Mouse (Mus musculus) lung, adult 18-20 months (tissue): ENCODE results near the gene Tmod4.
A peak's percentile ranks its signal among the peaks of the same experiment; 100 is the strongest.

Source experiments
- DNase-seq, 2 experiments: peaks; one replicate each; pipeline ENCODE4 v3.0.0; 2022; ENCODE audit warnings: mixed read lengths in 2 of 2

Gene Tmod4

DNA sequence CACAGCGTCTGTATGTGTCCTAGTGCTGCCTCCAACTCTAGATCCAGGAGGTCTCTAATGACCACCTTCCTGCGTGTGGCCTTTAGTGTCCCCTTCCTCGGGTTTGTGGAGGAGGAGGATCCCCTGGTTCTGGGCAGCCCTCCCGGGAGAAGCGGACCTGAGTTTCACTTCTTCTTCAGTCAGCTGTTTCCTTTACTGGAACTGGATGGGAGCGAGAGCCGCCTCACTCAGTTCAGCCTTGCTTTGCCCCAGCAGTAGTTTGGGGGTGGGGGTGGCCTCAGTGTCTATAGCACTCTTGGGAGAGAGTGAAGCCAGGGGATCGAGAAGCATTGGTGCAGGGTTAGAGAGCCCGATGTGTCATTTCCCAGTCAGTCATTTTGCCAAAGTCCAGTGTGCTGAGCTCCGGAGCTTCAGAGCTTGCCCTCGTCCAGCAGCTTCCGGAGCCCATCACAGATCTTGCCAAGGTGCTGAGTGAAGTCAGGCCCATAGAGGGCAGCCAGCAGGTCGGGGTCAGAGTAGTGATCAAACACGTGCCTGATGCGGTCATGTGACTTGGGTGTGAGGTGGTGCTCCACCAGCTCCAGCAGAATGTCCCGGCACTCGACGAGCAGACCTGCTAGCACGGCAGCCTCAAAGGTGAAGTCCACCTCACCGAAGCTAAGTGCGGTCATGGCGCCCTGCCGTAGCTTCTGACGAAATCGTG lies 15.5 kb downstream of the Tmod4 start:
- DNase-seq: no peak

DNA sequence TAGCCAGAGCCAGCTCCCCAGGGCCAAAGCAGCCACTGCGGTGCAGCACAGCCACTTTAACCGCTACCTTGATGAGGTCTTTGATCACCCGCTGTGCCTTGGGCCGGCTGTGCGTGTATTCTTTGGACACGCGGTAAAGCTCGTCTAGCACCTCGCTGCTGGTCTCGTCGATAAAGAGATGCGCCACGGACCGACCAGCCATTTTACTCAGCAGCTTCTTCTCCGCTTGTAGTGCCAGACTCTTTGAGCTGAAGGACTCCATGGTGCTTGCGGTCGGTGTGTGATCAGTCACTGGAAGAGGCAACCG lies 16.0 kb downstream of the Tmod4 start:
- DNase-seq: no peak

DNA sequence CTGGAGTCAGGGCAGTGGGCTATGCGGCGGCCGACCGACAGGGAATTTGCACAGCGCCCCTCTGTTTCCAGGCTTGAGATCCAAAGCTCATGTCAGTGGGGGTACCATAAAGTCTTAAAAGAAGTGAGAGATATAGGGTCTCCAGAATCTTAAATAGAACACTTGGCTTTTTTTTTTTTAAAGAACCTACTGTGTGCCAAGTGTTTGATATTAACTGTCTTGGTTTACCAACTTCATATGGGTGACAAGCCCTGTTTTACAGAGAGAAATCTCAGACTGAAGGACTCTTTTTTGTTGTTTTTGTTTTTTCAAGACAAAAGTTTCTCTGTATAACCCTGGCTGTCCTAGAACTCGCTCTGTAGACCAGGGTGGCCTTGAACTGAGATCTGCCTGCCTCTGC lies 16.5 kb downstream of the Tmod4 start:
- no peak for DNase-seq

DNA sequence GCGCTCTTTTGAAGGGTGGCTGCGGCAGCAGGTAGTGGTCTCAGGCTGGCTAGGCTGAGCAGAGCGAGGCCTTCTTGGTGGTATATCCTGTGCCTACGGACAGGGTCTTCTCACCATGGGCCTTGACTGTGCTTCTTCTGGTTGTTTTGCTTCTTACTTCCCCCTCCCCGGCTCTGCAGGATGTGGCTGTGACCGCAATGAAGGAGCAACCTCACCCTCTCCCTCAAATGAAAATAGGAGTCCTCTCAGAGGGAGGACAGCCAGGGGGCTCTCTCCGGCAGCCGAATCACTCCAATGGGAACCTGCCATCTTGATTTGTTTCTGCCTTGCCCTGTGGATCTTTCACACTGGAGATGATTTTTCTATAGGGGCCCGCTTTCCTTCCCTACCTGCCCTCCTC lies 17.2 kb downstream of the Tmod4 start:
- DNase-seq: no peak

DNA sequence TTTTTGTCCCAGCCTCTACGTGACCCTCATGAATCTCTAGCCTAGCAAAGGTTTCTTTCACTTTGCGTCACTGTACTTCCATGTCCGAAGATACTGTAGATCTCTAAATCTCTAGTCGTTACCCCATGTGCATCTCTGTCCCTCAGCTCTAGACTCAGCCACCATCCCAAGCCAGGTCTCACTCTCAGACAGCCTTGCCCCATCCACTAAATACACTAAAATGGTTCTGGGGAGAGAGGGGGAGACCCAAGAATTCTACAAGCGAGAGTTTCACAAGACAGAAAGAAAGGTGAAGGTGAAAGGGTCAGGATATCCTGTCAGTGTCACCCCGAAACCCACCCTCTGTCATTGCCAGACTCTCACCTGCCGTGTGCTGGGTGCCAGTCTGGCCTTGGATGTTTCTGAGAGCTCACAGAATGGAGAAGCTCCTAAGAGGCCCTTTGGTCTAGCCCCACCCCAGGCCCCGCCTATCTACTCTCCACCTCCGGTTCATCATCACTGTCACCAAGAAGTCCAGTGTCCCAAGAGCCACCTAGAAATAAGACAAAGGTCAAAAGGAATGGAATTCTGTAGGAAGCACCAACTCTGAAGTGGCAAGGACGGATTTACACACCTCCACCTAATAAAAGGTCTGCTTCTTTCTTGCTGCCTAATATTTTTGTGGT lies 17.8 kb downstream of the Tmod4 start, which contains the start of gene Tnfaip8l2:
Gene Tnfaip8l2, minus strand, starts transcription at position 409 of the 665 bp plus-strand sequence.
- peak; percentile 54 to 69 for DNase-seq

DNA sequence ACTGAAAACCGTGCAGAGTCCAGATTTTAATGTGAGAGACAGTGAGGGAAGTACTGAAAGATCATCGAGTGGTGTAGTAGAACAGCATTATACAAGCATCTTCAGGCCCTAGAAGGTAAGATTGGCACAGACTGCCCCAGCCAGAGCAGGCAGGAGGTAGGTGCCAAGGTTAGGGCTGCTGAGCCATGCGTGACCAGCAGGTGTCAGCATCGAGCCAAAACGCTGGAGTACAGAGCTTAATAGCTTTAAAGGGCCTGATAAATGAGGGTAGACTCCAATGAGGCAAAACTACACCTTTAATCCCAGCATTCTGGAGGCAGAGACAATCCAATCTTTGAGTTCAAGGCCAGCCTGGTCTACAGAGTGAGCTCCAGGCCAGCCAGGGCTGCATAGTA lies 18.3 kb downstream of the Tmod4 start:
- peak; percentile 87 for DNase-seq

DNA sequence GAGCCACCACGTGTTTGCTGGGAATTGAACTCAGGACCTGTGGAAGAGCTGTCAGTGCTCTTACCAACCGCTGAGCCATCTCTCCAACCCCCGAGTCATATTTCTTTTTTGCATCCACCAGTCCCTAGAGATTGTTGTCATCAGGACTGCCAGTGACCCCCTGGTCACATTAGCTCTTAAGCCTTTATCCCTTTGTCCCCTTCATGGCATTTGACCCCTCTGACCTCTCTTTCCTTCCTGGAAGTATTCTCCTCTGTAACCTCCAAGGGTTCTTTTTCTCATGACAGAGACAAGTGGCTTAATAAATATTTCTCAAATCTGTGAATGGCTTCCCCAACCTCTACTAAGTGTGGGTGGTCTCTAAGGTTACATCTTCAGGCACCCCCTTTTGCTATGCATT lies 23.6 kb downstream of the Tmod4 start:
- DNase-seq: no peak

DNA sequence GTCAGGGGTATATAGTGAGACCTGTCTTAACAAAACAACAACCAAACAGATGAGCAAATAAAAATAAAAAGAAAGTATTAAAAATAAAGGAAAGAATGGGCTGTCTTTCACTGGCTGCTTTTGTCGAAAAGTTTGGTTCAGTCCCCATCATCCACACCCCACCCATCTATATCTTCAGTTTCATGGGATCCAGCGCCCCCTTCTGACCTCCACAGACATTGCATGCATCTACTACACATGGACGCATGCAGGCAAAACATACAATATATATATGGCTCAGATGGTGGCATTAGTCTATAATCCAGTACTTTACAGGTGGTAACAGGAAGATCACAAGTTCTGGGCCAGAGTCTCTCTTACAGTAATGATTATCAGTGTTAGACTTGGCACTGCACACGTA lies 29.6 kb downstream of the Tmod4 start:
- DNase-seq: peak; percentile 36 to 45

DNA sequence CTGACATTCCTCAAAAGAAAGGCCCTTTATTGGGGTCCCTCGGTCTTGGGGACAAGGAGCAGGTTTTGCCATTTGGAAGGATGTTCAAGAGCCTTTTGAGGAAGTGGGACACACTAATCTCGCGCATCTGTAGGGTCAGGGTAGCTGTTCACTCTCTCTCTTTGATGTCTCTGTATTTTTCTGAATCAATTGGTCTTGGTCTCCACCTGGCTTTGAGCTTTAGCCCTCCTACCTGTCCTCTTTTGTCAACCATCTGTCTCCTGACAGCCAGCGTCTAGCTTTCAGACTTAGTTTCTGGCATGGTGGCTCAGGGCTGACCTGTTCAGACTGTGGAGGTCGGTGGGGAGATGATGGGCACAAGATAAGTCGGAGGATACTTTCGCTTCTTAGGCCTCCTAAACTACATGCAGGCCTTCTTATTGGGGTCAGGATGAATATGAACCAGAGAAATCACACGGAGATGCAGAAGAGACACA lies 35.3 kb downstream of the Tmod4 start:
- no peak for DNase-seq

DNA sequence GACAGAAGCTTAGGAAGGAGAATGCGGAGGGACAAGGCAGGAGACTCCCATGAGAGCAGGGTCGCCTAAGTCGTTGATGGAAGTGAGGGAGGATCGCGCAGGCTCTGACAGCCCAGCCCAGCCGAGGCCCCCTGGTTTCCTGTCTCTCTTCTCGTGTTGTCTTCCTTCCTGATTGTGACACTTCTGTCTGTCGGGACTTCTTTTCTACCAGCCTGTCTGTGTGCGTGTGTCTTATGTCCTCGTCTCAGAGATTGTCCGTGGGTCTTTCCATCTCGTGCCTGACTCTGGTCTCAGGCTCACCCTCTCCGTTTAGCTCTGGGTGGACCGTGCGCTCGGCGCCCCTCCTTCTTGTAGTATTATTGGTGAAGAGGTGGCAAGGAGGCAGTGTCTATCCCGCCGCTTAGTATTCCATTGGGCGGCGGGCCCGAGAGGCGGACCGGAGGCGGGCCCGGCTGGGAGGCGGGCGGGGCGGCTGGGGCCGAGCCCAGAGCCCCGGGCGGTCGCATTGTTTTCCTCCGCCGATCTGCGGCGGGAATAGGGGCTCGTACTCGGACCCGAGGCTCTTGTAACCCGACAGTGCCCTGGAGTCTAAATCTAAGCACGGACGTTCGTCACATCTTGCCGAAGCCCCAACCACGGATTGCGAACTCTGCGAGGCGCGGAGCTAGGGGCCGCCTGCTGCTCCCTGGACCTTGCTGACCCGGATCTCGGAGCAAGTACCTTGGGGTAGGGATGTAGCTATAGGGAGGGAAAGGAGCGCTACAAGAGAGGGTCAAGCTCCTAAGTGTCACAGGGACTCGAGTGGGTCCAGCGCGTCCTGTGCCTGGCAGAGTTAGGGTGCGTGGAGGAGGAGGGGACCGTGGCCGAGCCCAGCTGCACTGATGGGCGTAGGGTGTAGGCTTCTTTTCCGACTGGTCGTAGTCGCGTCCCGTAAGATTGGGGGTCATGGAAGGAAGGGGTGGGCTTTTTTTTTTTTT lies 36.0 kb downstream of the Tmod4 start, which contains the start of gene Sema6c:
Gene Sema6c, plus strand, starts transcription at position 471 of the 977 bp plus-strand sequence.
- peak; percentile 89 to 91 for DNase-seq

DNA sequence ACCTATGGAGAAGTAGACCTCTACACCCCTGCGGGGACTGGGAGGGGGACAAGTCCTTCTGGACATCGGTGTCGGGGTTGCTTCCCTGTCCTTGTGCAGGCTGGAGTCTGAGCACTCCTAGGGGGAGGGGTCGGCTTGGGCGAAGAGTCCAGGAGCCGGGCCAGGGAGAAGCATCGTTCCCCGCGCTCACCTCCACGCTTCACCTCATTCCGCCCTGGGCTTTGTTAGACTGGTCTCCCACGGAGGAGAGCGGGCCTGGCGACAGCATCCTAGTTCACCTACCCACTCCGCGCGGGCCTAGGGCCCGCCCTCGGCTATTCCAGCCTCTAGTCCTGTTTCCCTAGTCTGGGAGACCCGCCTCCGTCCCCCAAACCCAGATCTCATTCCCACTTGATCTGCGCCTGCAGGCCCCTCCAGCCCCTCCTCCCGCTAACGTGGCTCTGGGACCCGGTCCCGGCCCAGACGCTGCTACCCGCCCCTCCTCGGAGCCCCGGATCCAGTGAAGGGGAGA lies 36.8 kb downstream of the Tmod4 start:
- DNase-seq: no peak

DNA sequence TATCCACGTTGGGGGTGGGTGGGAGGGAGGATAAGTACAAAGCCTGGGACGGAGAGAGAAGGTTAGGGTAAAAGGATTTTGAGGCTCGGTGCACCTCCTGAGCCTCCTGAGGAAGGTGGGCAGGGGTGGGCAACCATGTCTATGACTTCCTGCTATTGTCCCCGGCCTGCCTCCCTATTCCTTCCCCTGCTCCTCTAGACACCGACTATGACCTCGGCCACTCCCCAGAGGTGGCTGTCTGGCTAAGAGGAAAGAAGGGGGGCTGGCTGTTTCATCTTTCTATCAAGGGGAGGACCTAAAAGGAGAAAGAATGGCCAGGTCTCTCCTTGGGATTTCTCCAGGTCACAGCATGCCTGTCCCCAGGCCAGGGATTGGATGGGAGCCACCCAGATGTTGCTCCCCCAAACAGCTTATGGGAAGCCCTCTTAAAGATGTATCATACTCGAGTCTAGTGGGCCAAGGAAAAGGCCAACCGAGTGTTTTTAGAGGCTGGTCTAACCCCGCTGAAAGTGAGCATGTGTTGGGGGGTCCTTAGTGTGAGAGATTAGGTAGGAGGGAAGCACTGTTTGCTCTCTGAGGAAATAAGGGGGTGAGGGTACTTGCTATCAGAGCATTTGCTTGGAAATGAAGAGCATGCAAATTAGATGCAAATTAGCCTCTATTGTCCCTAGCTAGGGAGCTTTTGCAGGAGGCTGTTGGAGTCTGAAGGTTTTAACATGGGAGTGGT lies 37.5 kb downstream of the Tmod4 start:
- DNase-seq: no peak

DNA sequence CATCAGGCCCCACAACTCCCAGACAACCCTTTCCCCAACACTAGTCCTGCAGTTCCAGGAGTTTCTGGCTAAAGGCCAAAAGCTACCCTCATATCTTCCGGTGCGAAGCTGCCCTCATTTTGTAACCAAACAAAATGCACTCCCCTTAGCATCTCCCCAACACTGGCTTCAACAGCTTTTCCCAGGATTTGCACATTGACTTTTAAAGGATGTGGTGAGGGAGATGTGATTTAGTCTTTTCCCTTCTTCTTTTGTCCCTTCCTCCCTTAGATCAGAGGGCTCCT lies 38.0 kb downstream of the Tmod4 start:
- no peak for DNase-seq

DNA sequence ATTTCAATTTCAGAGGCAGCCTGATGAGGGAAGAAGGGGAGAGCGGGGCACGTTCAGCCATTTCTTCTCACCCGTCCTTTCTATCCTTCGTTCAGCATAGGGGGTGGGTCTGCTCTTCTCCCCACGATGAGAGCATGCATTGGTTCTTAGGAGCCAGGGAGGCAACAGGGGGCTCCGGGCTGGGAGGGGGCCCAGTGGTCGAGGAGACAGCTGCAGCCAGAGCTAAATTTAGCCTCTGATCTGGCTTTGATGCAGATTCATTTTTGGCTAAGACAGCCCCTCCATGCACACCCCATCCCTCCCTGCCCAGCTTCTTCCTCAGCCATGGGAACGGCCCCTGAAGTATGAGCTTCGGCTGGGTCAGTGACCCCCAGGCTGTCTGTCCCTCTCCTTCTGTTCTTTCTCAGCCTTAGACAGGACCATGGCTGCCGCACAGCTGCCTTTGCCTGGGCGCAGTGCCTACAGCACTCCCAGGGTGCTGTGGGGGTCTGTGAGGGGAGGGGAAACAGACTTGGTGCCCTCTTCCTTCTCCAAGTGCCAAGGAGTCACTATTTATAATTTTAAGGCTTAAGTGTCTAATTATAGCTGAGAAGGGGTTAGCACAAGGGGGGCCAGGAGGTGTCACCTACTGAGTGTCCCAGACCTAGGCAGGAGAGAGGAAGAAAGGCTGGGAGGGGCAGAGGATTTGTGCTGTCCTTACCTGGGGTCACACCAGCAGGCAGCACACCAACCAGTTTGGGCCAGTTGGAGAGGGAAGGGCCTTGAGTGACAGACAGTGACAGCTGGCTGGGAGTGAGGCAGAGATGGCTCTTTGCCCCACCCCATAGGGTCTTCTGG lies 39.4 kb downstream of the Tmod4 start:
- no peak for DNase-seq

DNA sequence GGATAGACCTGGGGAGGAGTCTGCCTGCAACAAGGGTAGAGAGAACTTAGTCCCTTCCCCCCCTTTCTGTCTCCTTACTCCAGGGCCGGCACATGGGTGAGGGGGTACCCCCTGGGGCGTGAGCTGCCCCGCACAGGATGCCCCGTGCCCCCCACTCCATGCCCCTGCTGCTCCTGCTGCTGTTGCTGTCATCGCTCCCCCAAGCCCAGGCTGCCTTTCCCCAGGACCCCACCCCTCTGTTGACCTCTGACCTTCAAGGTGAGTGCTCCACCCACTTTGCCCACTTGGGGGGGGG lies 39.9 kb downstream of the Tmod4 start:
- DNase-seq: no peak

DNA sequence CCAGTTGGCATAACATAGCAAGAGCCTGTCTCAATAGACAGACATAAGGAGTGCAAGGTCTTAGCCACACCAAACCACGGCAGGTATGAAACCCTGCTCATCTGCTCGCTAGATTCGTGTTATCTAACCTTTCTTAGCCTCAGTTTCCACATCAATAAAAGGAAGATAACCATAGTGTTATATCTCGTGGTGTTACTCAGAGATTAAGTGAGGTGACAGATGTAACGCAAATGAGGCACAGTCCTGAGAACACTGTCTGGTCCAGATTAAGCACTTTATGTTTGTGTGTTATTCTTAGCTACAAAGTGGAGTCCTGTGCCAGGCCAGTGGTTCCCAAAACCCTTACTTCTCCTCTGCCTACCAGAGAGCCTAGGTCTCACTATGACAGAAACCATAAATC lies 40.6 kb downstream of the Tmod4 start:
- no peak for DNase-seq

DNA sequence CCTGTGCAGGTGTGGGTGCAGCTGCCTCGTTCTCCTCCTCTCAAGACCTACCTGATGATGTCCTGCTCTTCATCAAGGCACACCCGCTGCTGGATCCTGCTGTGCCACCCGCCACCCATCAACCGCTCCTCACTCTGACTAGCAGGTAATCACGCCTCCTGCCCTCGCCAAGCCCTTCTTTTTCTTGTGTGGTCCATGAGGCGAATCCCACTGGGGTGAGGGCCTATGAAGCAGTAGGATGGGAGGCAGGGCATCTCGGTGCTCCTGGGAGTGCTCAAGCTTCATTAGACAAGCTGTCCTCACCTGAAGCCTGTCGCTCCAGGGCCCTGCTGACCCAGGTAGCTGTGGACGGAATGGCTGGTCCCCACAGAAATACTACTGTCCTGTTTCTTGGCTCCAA lies 45.7 kb downstream of the Tmod4 start:
- no peak for DNase-seq

DNA sequence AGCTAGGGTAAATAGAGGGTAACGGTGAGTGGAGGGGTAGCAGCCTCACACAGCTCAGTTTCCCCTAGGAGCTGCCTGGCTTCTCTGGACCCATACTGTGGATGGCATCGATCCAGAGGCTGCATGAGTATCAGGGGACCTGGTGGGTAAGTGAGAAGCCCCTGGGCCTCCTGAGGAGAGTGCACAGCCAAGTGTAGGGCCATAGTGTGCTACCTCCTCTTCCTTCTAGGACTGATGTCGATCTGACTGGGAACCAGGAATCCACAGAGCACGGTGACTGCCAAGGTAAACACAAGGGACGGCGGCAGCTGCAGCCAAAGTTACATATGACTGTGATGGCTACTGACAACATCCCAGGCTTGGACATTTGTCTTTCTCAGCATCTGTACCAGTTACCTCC lies 46.8 kb downstream of the Tmod4 start:
- DNase-seq: no peak

DNA sequence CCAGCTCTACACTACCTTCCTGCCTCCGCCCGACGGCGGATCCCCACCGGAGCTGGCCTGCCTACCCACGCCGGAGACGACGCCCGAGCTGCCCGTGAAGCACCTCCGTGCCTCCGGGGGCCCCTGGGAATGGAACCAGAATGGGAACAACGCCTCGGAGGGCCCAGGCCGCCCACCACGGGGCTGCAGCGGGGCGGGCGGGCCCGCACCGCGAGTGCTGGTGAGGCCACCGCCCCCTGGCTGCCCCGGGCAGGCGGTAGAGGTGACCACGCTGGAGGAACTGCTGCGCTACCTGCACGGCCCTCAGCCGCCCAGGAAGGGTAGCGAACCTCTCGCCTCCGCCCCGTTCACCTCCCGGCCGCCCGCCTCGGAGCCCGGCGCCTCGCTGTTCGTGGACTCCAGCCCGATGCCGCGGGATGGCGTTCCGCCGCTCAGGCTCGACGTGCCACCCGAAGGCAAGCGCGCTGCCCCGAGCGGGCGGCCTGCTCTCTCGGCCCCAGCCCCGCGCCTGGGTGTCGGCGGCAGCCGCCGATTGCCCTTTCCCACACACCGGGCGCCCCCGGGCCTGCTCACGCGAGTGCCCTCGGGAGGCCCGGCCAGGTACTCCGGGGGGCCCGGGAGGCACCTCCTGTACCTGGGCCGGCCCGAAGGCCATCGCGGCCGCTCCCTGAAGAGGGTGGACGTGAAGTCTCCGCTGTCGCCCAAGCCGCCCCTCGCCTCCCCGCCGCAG lies 48.4 kb downstream of the Tmod4 start:
- no peak for DNase-seq

DNA sequence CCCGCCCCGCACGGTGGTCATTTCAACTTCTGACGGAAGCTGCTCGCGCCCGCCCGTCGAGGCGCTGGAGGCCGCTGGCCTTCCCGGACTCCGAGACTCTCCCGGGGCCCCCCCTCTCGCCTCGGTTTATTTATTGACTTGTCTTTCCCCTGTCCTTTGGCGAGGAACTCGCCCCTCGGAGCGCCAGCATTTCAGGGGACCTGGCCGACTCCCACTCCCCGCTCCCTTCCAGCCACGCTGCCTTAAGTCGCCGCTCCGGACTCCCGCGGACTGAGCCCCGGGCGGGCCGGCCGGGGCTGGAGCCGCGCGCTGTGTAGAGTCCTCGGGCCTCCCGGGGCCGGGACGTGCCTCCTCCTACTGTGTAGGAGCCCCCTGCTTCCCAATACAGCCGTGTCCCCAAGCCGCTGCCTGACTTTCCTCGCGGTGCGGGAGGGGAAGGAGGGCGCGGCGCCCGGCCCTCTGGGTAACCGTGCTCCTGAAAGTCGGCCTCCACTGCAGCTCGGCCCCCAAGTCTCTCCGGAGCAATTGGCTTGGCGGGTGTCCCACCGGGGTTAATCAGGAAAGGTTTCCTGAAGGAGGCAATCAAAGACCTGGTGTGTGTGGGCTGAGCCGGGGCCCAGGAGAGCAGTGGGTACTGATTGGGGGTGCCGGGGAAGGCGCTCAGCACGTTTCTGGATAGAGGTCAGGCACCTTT lies 49.1 kb downstream of the Tmod4 start:
- DNase-seq: peak in 1 of 2 experiments; percentile 14
